Mouse (Mus musculus): ENCODE measurements around the gene Vwa3b.

GRCm38 (mm10) chr1:37116574-37116973 is 90.2 kb downstream of the Vwa3b start:
- TF ChIP-seq POLR2A (IDR thresholded peaks at IDR 0.05; ENCODE audit: borderline replicate concordance, insufficient read depth, low read length) (no peak), CTCF (IDR thresholded peaks at IDR 0.05; ENCODE audit: borderline replicate concordance, insufficient read depth, low read depth, low read length) (no peak)
